Mouse (Mus musculus): ENCODE measurements around the gene Chst13. TPM values are rescaled to one million over a fixed set of nuclear protein-coding genes. Genes with fewer than 3 reads are reported as not detected.

The Chst13 gene
- polyA plus RNA-seq, 1 experiment, result 0.28 TPM

DNA sequence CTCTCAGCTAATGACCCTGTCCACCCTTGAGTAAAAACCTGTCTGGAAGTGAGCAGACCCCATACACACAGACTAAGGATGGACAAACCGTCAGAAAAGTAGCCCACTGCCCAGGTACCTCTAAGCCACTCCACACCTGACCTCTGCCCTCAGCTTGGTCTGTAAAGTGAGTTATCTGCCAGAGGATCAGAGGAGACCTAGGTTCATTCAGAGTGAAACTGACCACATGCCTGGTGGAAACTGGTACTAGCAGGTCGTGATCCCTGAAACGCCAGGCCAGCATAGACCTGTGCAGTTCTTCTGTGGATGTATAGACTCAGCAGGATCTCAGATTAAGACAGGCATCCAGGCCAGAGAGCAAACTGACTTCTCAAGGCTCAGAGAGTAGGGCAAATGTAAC, 522 bp downstream of the Chst13 start:
- Histone ChIP-seq H3K4me3 (replicated peaks; ENCODE audit: extremely low read depth, low read depth, low read length) (no peak overlapping the region), H3K4me1 (ENCODE audit: control insufficient read depth, insufficient read depth, low read length) (no peaks in the 10 kb centered on the region)
- 64% methylated on average over 3 of the region's 3 CpGs for WGBS
- DNase-seq, result no peak
- no peak for TF ChIP-seq CTCF (IDR thresholded peaks at IDR 0.05; ENCODE audit: insufficient read depth, low read length)
- TF ChIP-seq POLR2A (IDR thresholded peaks at IDR 0.05; ENCODE audit: borderline replicate concordance, extremely low read depth, low read depth, low read length), result no peak

DNA sequence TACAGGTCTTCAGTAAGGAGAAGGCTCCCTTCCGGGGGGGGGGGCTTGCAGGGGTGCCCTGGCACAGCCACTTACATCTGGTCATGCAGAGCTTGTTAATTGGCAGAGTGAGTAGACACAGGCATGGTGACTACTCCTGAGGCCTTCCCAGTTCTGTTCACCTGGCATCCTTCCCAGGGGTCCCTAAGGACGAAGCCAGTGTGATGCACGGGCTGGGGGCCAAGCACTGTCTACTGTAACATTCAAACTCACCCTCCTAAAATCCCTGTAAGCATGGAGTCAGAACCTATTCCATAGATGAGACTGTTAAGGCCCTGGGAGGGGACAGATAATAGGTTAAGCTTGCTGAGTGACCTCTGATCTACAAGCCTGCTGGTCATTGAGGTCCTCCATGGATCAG, 959 bp downstream of the Chst13 start:
- H3K4me3 ChIP-seq (replicated peaks; ENCODE audit: extremely low read depth, low read depth, low read length), result no peak overlapping the region
- WGBS, result 69% methylated on average over 3 of the region's 3 CpGs
- TF ChIP-seq CTCF (IDR thresholded peaks at IDR 0.05; ENCODE audit: insufficient read depth, low read length) (no peak), POLR2A (IDR thresholded peaks at IDR 0.05; ENCODE audit: borderline replicate concordance, extremely low read depth, low read depth, low read length) (no peak)
- H3K4me1 ChIP-seq (ENCODE audit: control insufficient read depth, insufficient read depth, low read length), result no peaks in the 10 kb centered on the region
- DNase-seq, result no peak

GRCm38 (mm10) chr6:90321811-90322210, 3.2 kb downstream of the Chst13 start:
- 38% methylated on average over 4 of the region's 4 CpGs for WGBS
- Histone ChIP-seq H3K4me3 (replicated peaks; ENCODE audit: extremely low read depth, low read depth, low read length) (no peak overlapping the region), H3K4me1 (ENCODE audit: control insufficient read depth, insufficient read depth, low read length) (no peaks in the 10 kb centered on the region)
- no peak for TF ChIP-seq POLR2A (IDR thresholded peaks at IDR 0.05; ENCODE audit: borderline replicate concordance, extremely low read depth, low read depth, low read length)
- TF ChIP-seq CTCF (IDR thresholded peaks at IDR 0.05; ENCODE audit: insufficient read depth, low read length), result no peak
- no peak for DNase-seq

DNA sequence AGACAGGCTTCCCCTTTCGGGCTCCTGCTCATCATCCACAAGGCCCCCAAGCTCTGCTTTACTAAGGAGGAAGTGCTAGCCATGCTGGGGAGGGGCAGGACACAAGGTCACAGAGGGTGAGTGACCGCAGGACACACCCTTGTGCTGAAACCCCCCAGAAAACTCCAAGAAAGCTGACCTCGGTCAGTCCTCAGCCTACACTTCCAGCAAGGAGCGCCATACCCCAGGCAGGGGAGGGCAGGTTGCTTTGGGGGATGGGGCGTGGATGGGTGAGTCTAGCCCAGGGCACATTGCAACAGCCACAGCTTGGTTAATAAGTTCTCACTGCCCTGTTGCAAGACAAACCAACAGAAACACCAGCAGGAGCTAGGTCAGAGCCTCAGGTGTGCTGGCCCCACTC, 4.6 kb downstream of the Chst13 start:
- no peak for DNase-seq
- no peaks in the 10 kb centered on the region for H3K4me1 ChIP-seq (ENCODE audit: control insufficient read depth, insufficient read depth, low read length)
- no peak overlapping the region for H3K4me3 ChIP-seq (replicated peaks; ENCODE audit: extremely low read depth, low read depth, low read length)
- no peak for TF ChIP-seq CTCF (IDR thresholded peaks at IDR 0.05; ENCODE audit: insufficient read depth, low read length)
- no peak for TF ChIP-seq POLR2A (IDR thresholded peaks at IDR 0.05; ENCODE audit: borderline replicate concordance, extremely low read depth, low read depth, low read length)
- 79% methylated on average over 5 of the region's 5 CpGs for WGBS

GRCm38 (mm10) chr6:90319475-90320191, 5.4 kb downstream of the Chst13 start:
- TF ChIP-seq CTCF (IDR thresholded peaks at IDR 0.05; ENCODE audit: insufficient read depth, low read length), result no peak
- no peak for TF ChIP-seq POLR2A (IDR thresholded peaks at IDR 0.05; ENCODE audit: borderline replicate concordance, extremely low read depth, low read depth, low read length)
- DNase-seq, result no peak
- 54% methylated on average over 7 of the region's 7 CpGs for WGBS
- Histone ChIP-seq H3K4me1 (ENCODE audit: control insufficient read depth, insufficient read depth, low read length) (no peaks in the 10 kb centered on the region), H3K4me3 (replicated peaks; ENCODE audit: extremely low read depth, low read depth, low read length) (no peak overlapping the region)

DNA sequence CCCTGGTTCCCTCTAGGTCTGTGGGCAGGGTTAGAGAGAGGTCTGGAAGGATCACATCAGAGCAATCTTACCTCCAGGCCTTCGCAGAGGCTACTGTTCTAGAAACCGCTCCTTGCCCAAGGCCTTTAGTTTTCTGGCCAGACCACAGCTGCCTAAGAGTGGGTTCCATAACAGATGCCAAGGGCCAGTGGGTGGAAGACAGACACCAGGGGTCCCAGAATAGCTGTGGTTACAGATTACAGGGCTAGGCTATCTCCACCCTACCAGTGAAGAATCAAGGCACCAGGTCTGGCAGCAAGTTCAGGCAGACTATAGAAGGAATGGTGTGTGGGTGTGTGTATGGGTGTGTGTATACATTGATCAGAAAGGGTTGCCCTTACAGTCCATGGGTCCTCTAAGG, 6.0 kb downstream of the Chst13 start:
- no peak for DNase-seq
- Histone ChIP-seq H3K4me3 (replicated peaks; ENCODE audit: extremely low read depth, low read depth, low read length) (no peak overlapping the region), H3K4me1 (ENCODE audit: control insufficient read depth, insufficient read depth, low read length) (no peaks in the 10 kb centered on the region)
- TF ChIP-seq CTCF (IDR thresholded peaks at IDR 0.05; ENCODE audit: insufficient read depth, low read length), result no peak
- no peak for TF ChIP-seq POLR2A (IDR thresholded peaks at IDR 0.05; ENCODE audit: borderline replicate concordance, extremely low read depth, low read depth, low read length)
- 92% methylated on average over 2 of the region's 2 CpGs for WGBS

DNA sequence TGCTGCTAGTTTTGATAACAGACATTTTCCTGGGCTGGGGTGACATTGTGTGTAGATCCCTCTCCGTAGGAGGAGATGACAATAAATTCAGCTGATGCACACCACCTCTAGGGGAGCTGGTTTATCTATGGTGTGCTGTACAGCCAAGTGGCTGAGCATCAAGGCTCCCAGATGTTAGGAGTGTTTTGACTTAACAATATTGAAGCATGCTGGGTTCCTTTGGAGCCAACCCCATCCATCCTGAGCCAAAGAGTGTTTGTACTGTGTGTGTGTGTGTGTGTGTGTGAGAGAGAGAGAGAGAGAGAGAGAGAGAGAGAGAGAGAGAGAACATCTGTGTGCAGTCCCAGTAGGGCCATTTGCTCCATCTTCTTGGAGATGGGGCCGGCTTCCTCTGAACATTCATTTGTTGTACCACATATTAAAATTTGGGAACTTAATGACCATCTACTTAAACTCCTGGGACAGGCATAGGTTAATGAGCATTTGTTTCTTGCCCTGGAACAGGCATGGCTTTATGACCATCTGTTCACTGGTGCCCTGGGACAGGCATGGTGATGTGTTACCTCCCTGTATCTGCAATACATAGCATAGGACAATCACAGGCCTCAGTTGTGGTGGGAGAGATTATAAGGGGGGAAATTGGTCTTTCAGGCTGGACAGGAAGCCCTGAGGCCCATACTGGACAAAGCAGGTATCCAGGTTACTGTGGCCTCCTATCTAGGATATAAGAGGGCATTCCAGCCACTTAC, 7.3 kb downstream of the Chst13 start:
- no peak for DNase-seq
- TF ChIP-seq POLR2A (IDR thresholded peaks at IDR 0.05; ENCODE audit: borderline replicate concordance, extremely low read depth, low read depth, low read length) (no peak), CTCF (IDR thresholded peaks at IDR 0.05; ENCODE audit: insufficient read depth, low read length) (no peak)
- Histone ChIP-seq H3K4me1 (ENCODE audit: control insufficient read depth, insufficient read depth, low read length) (no peaks in the 10 kb centered on the region), H3K4me3 (replicated peaks; ENCODE audit: extremely low read depth, low read depth, low read length) (no peak overlapping the region)
- WGBS, result 63% methylated on average over 2 of the region's 2 CpGs

GRCm38 (mm10) chr6:90315961-90316360, 9.0 kb downstream of the Chst13 start:
- no peaks in the 10 kb centered on the region for H3K4me1 ChIP-seq (ENCODE audit: control insufficient read depth, insufficient read depth, low read length)
- no peak overlapping the region for H3K4me3 ChIP-seq (replicated peaks; ENCODE audit: extremely low read depth, low read depth, low read length)
- 75% methylated on average over 5 of the region's 5 CpGs for WGBS
- no peak for DNase-seq
- TF ChIP-seq POLR2A (IDR thresholded peaks at IDR 0.05; ENCODE audit: borderline replicate concordance, extremely low read depth, low read depth, low read length), result no peak
- TF ChIP-seq CTCF (IDR thresholded peaks at IDR 0.05; ENCODE audit: insufficient read depth, low read length), result no peak

GRCm38 (mm10) chr6:90308839-90309778, 15.9 kb downstream of the Chst13 start:
- DNase-seq, result no peak
- TF ChIP-seq POLR2A (IDR thresholded peaks at IDR 0.05; ENCODE audit: borderline replicate concordance, extremely low read depth, low read depth, low read length), result no peak
- no peak for TF ChIP-seq CTCF (IDR thresholded peaks at IDR 0.05; ENCODE audit: insufficient read depth, low read length)
- Histone ChIP-seq H3K4me3 (replicated peaks; ENCODE audit: extremely low read depth, low read depth, low read length) (no peak overlapping the region), H3K4me1 (ENCODE audit: control insufficient read depth, insufficient read depth, low read length) (no peaks in the 10 kb centered on the region)
- 85% methylated on average over 87 of the region's 87 CpGs for WGBS
